Mouse (Mus musculus): ENCODE measurements around the gene Fkbp11.
A peak's percentile ranks its signal among the peaks of the same experiment; 100 is the strongest.

Fkbp11 gene

GRCm38 (mm10) chr15:98738796-98739195 is 10.8 kb upstream of the Fkbp11 start:
- no peak for DNase-seq (ENCODE audit: low read depth)

GRCm38 (mm10) chr15:98737881-98738280 is 9.9 kb upstream of the Fkbp11 start:
- DNase-seq (ENCODE audit: low read depth): no peak

- no peak for DNase-seq (ENCODE audit: low read depth)
Measured at GRCm38 (mm10) chr15:98736521-98736920, 8.5 kb upstream of the Fkbp11 start.

- DNase-seq (ENCODE audit: low read depth): no peak
Measured at GRCm38 (mm10) chr15:98733976-98734566, 6.1 kb upstream of the Fkbp11 start.

GRCm38 (mm10) chr15:98733370-98733769 is 5.4 kb upstream of the Fkbp11 start:
- peak; percentile 38 for DNase-seq (ENCODE audit: low read depth)

- DNase-seq (ENCODE audit: low read depth): no peak
Measured at GRCm38 (mm10) chr15:98732006-98732531, 4.1 kb upstream of the Fkbp11 start.

- no peak for DNase-seq (ENCODE audit: low read depth)
Measured at GRCm38 (mm10) chr15:98730790-98731189, 2.8 kb upstream of the Fkbp11 start.

GRCm38 (mm10) chr15:98729791-98730545 is 2.0 kb upstream of the Fkbp11 start:
- DNase-seq (ENCODE audit: low read depth): no peak

- DNase-seq (ENCODE audit: low read depth): no peak
Measured at GRCm38 (mm10) chr15:98728366-98728765, 368 bp upstream of the Fkbp11 start.

GRCm38 (mm10) chr15:98726746-98727145 is 1.3 kb downstream of the Fkbp11 start:
- DNase-seq (ENCODE audit: low read depth): no peak

GRCm38 (mm10) chr15:98726079-98726478 is 1.9 kb downstream of the Fkbp11 start:
- no peak for DNase-seq (ENCODE audit: low read depth)

- no peak for DNase-seq (ENCODE audit: low read depth)
Measured at GRCm38 (mm10) chr15:98724441-98724840, 3.6 kb downstream of the Fkbp11 start.

- DNase-seq (ENCODE audit: low read depth): no peak
Measured at GRCm38 (mm10) chr15:98722854-98723253, 5.1 kb downstream of the Fkbp11 start.

- no peak for DNase-seq (ENCODE audit: low read depth)
Measured at GRCm38 (mm10) chr15:98722191-98722590, 5.8 kb downstream of the Fkbp11 start.

- DNase-seq (ENCODE audit: low read depth): no peak
Measured at GRCm38 (mm10) chr15:98717301-98717700, 10.7 kb downstream of the Fkbp11 start.

- no peak for DNase-seq (ENCODE audit: low read depth)
Measured at GRCm38 (mm10) chr15:98714230-98714652, 13.8 kb downstream of the Fkbp11 start.

GRCm38 (mm10) chr15:98710442-98710841 is 17.6 kb downstream of the Fkbp11 start:
- peak; percentile 50 for DNase-seq (ENCODE audit: low read depth)

- DNase-seq (ENCODE audit: low read depth): peak; percentile 84
Measured at GRCm38 (mm10) chr15:98707766-98708372, 20.1 kb downstream of the Fkbp11 start, which contains the start of gene Ccdc65. Gene Ccdc65 (plus strand): TSS chr15:98708207.

GRCm38 (mm10) chr15:98704312-98704711 is 23.7 kb downstream of the Fkbp11 start:
- DNase-seq (ENCODE audit: low read depth): no peak

GRCm38 (mm10) chr15:98699190-98700105 is 28.6 kb downstream of the Fkbp11 start:
- DNase-seq (ENCODE audit: low read depth): peak; percentile 58

- no peak for DNase-seq (ENCODE audit: low read depth)
Measured at GRCm38 (mm10) chr15:98696216-98696615, 31.8 kb downstream of the Fkbp11 start.

GRCm38 (mm10) chr15:98695726-98696125 is 32.3 kb downstream of the Fkbp11 start:
- DNase-seq (ENCODE audit: low read depth): no peak

Measured in c-Kit-positive CD71-positive TER-119-negative erythroid progenitor cells, embryonic 14.5 days (primary cell).